Mouse (Mus musculus) layer of hippocampus, adult 11-12 months (tissue): Measurements from ENCODE around the gene Crk.

Experiments
- DNase-seq: peaks from one replicate; pipeline ENCODE4 v3.0.0; 2022; ENCODE audit warnings: low spot score

Gene Crk

DNA sequence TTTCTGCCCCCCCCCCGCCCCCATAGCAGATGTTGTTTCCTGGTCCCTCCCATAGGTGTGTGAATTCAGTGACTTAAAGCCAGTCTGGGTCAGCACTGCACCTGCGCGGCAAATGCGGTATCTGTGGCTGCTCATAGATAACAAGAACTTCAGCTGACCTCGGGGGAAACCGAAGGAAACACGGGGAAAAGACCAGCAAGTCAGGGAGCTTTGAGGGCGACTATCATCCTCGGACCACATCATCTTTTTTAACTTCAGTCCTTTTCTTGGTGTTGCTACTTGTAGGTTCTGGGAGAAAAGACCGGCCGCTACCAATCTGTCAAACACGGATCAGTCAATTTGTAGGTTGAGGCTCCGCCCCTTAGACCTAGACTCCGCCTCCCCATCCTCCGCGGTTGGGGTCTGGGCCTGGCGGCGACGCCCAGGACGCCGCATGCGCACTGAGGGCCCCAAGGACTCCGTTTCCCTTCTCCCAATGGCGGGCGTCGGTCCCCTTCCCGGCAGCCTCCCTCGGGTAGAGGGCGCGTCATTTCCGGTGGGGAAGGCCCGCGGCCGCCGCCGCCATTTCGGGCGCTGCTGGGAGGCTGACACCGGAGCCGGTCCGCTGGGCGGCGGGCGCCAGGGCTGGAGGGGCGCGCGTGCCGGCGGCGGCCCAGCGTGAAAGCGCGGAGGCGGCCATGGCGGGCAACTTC, at the start of gene Crk:
TSS of gene Crk (plus strand) at position 513 of the 692 bp plus-strand sequence.
- peak; percentile 97 for DNase-seq

DNA sequence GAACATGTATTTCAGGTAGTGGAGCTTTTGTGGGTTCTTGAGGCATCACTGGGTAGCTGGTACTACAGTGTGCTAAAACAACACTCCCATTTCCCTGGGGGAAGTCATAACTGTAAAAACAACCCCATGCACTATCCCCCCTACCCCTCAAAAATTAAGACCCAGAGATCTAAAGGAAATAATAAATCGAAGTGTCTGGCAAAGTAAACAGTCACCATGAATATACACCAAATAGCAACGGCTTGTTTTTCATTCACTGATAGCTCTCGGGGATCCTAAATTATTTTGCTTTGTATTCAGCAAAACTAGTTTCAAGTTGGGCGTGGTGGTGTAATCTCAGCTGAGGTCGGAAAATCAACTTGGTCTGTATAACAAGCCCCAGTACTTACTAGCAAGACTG, 49.0 kb upstream of the Crk start:
- DNase-seq: no peak

DNA sequence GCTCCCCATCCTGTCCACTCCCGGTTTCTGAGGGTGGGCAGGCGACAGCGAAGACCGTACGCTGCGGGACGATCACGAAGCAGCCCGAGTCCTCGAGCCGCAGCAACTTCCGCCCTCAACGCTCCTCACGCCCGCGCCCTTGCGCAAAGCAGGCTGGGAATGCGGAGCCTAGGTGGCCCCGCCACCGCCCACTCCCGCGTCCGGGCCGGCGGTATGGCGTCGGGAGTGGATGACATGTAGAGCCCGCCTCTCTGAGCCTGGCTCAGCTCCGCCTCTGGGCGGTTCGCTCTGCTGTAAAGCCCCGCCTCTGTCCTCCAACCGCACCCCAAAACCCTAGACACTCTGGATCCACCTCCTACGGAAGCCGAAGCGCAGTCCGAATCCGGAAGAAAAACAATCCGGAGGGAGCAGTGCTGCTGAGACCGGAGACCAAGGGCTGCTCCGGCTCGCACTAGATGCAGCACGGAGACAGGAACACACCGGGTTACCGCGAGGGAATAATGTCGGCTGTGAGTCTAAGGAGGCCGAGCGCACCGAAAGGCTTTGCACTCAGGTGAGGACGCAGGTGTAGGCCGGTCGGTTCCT, 48.3 kb upstream of the Crk start, which contains the start of gene Inpp5k:
TSS of gene Inpp5k (plus strand) at position 344 of the 585 bp plus-strand sequence.
- DNase-seq: peak; percentile 97

DNA sequence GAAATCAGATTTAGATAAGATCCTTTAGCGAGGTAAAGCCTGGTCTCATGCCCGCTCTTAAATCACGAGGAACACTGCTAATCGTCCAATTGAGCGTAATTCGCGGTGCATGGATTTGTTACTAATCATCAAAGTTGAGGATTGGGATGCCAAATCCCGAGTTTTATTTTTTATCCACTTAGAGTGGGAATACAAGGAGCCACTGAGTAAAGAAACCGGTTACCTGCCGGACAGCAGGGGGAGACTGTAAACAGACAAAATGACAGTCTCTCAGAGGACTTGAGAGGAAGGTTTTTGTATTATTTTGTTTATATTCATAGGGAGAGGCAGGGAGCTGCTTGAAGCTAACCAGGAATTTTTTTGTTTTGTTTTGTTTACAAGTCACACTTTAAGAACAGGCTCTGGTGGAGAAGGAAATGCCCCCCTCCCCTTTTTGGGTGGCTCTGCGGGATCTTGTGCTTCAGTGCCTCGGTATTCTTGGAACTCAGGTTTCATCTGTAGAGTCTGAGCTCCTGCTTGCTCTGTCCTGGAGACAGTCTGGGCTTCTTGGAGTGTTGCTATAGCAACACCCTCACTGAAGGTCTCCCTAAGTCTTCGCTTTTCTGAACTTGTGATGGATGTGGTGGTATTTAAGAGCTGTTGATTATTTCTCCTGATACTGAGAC, 47.4 kb upstream of the Crk start:
- no peak for DNase-seq

DNA sequence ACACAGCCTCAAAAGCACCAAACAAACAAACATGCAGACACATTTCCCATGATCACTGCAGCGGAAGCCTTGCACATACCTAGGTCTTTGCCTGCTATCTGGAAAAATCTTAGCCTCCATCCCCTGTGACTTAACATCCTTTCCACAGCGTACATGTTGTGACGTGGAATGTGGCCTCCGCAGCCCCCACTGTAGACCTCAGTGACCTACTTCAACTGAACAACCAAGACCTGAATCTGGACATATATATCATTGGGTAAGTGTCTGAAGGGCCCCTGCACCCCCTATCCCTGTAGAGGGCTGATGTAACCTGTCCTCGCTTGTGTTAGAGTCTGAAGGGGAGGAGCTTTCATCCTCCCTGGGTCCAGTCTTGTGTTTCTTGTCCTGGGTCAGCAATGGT, 46.1 kb upstream of the Crk start:
- DNase-seq: no peak

DNA sequence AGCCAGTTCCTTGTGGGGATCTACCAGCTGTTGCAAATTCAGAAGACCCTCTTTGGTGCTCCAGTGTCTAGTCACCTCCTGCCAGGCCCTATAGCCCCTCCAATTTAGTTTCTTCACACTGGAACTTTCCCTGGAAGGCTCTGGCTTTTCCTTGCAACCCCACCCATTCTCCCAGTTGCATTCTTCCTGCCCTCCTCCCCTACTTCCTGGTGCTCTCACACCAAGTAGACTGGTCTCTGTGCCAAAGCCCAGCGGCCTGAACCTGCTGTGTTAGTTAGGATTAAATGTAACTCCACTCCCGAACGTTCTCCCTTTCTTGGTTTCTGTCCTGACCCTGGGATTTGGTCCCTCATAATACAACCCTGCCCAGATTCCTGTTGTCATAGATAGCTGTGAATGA, 44.3 kb upstream of the Crk start:
- DNase-seq: no peak

DNA sequence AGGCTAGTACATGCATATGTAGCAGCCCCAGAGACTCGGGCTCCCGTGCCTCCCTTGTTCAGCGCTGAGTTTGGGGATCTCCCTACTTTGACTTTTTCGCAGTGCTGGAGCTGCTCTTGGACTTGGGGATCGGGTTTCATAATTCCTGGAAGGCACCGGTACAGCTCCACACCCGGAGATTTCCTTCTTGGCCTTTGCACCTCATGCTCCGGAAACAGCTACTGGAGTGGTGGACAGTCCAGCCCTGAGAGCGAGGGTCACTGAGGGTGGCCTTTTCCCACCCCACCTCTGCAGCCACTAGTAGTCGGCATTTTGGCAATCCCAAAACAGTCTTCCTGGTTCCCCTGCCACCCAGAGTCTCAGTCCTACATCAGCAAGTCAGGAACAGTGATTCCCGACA, 43.7 kb upstream of the Crk start:
- no peak for DNase-seq

DNA sequence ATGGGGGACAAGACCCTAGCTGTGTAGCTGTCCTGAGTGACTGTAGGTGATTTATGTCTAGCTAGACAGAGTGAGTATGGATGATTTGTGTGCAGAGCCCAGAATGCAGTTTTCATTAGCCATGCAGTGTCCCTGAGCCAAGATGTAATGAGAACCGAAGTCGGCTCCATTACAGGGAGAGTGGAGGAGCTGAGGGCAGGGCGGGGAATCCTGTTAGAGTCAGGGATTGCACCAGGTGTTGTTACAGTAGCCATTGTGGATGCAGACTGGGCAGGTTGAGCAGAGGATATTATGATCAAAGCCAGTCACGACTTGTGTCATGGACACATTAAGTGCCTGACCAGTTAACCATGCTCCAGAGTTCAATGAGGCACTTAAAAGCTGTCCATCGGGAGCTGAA, 35.7 kb upstream of the Crk start:
- no peak for DNase-seq

DNA sequence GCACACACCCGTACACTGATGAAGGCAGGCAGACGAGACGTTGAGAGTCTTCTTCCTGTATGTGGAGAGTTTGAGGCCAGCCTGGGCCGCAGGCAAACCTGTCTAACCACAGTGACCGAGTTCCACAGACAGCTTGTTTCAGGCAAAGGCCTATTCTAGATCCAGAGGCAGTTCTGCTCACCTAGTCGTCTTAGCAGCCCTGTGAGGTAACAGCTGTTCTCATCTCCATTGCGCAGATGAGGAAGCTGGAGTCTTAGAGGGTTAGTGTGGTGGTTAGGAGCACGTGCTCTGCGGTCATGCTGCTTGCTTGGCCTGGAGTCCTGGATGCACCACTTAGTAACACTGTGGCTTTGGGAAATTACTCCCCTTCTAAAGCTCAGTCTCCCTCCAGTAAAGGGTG, 34.4 kb upstream of the Crk start:
- no peak for DNase-seq

DNA sequence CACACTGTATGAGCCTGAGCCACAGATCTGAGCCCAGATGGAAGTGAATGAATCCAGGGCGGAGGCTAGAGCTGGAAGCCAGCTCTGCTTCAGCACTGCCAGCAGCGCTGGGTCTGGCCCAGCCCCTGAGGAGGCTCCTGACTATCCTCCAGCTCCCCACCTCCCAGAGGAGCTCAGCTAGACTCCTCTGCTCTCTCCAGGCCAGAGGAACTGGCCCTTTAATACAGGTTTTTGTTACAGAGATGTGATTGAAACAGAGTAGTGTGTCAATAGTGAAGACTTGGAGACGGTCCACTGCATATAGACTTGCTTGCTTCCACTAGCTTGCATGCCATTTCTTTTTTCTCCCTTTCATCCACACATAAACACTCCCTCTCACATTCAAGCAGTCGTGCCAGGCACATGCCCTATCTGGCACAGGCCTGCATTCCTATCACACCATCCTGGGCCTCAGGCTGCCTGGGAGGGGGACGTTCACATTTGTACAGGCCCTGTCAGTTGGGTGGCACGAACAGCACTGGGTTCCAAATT, 31.3 kb upstream of the Crk start:
- peak; percentile 63 for DNase-seq

DNA sequence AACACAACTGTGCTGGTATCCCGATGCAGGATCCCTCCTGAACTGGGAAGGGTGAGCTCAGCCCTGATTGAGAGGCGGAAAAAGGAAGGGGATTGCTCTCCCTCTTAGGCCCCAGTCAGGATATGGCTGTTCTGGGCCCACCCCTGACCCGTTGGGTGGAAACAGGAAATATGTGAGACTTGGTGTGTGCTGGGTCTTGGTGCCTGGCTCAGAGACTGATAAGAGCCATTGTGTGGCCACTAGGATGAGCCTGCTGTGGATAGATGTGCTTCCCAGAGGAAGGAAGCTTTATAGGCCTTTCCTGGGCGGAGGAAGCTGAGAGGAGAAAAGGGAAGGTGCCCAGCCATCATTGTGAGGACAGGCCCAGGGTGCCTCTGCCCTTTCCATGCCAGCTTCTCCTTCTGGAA, 29.9 kb upstream of the Crk start:
- no peak for DNase-seq

DNA sequence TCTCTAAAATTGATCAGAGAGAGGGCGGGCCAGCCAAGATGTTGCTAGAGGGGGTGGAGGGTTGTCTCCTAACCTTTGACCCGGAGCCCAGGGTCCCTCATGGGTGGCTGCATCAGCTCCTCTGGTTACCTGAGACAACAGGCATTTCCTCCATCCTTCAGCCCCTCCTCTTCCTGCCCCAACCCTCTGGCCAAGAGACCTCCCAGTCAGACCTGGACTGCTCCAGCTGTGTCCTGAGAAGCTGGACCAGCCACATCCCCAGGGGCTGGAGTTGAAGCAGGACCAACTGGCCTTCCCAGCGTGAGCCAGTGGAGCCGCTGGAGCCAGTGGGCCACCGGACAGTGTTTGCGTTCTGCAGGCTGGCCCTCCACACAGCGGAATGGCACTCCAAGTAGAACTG, 28.7 kb upstream of the Crk start, which contains the start of gene Myo1c:
TSS of gene Myo1c (plus strand) at position 194 of the 400 bp plus-strand sequence.
- DNase-seq: no peak

DNA sequence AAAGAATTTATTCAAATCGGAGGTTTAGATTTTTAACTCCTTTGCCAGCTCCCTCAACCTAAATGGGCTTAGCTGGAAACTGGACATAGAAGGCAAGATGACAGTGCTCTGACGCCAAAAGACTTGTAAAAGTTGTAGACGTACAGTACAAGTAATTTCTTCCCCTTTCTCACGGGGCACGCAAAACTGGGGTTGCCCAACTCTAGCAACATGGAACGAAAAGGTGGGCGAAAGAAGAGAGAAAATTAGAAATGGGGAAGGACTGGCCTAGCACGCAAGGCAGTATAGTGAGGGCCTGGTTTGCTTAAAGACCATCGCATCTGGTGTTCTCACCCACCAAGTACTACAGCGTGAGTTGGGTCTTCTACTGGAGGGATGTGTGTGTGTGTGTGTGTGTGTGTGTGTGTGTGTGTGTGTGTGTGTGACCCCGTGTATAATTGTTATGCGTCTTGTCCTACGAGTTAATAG, 28.1 kb upstream of the Crk start:
- no peak for DNase-seq

DNA sequence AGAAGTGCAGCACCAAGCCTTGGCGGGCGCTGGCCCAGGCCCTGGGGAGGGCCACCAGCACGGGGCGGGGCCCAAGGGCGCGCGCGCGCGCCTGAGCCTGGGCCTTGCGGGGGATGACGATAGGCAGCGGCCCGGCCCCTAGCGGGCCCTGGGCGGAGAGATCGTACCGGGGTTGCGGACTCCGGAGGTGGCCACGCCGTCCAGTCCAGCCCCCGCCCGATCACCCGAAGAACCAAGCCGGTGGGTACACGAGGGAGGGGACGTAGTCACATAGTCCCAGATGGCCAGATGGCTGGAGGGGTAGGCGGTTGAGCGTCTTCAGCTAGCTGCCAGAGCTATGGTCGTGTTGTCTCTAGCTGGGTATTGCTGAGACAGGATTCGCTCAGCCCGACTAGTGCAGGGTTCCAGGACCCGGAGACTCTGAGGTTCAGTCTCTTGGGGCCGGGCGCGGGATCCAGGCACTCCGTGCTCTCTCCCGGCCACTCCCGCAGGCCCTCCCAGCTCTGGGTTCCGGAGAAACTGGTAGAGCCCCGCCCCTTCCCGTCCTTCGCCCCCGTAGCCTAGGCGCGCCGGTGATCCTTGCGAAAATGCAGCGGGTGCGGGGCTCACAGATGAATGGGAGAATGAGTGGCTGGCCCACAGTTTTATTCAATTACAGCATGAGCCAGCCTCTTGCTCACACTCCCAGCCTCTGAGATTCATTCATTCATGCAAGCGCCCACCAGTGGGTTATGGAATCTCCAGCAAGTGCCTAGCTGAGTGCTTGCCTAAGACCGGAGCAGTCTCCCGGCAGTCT, 27.4 kb upstream of the Crk start:
- peak; percentile 69 for DNase-seq

DNA sequence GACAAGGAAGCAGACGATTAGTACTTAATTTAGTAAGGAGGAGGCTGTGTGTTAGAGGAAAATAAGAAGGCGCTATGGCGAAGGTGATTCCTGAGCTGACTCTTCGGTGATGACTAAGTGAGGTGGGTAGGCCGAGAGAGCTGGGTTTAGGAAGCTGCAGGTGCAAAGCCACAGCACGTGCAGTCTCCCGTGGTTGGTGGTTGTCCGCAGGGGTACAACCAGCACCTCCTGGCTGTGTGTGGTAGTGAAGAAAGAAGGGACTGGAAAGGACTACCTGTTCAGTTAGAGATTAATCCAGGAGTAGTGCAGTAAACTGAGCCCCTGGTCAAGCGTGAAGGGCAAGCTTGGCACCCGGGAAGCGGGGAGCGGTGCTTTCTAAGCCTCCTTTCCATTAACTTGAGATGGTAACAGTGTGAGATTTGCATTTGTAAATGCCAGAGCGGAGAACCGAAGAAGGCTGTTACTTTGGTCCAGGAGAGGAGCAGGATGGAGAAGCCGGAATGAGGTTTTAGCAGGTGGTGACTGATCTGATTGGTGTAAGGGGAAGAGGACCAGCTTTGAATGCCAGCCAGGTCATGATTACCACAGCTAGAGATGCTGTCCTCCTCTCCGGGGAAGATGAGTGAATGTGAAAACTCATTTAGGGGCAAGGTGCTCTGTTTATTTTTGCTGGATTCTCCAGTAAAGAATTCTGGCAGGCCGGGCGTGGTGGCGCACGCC, 26.7 kb upstream of the Crk start:
- DNase-seq: no peak

DNA sequence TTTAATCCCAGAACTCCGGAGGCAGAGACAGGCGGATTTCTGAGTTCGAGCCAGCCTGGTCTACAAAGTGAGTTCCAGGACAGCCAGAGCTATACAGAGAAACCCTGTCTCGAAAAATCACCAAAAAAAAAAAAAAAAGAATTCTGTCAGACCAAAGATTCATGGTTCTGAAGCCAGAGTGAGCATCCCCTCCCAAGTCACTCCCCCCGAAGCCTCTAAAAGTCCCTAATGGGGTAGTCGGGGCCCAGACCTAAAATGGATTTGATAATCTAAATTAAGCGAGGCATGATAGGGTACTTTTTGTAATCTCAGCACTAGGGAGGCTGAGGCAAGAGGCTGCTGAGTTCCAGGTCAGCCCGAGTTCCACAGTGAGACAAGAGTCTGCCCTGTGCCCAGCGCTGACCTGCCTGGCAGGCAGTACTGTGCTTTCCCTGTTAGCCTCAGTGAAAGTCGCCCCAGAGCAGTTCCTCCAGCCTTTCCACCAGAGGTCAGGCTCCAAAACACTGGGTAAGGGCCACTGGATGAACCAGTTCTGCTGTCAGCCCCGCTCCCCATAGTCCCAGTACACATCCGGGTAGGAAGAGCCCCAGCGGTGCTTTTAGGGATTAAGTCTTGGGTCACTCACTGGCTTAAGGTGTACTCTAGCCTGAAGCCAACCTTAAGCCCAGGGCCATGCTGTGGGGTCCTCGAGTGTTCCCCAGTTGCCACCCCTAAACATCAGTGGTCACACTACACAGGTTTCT, 25.9 kb upstream of the Crk start:
- DNase-seq: no peak

DNA sequence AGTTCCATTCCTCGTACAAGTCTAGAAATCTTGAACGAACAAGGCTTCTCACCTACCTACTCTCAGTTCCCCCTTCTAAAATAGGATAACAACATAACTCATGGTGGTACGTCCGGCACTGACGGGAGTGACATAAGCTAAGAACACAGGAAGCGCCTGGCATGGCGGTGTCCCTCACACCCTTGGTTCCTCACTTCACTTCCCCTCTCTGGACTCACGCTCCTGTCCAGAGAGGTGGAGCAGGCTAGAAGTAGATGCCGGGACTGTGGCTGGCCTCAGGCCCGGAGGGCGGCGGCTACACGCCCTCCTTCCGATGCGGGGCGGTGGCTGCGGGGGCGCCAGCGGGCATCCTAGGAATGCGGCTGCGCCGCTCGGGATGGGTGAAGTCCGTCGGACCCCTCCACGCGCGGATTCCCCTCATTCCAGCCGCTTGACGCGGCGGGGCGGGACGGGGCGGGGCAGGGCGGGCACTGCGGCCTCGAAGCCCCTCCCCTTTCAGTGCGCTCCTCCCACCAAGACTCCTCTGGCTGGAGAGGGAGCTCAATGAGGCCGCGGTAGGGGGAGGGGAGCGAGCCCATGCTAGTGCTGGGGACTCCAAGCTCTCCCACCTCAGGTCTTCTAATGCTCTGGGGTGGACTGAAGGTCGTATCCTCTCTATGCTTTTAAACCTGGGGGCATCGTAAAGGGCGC, 25.1 kb upstream of the Crk start:
- DNase-seq: peak; percentile 69

DNA sequence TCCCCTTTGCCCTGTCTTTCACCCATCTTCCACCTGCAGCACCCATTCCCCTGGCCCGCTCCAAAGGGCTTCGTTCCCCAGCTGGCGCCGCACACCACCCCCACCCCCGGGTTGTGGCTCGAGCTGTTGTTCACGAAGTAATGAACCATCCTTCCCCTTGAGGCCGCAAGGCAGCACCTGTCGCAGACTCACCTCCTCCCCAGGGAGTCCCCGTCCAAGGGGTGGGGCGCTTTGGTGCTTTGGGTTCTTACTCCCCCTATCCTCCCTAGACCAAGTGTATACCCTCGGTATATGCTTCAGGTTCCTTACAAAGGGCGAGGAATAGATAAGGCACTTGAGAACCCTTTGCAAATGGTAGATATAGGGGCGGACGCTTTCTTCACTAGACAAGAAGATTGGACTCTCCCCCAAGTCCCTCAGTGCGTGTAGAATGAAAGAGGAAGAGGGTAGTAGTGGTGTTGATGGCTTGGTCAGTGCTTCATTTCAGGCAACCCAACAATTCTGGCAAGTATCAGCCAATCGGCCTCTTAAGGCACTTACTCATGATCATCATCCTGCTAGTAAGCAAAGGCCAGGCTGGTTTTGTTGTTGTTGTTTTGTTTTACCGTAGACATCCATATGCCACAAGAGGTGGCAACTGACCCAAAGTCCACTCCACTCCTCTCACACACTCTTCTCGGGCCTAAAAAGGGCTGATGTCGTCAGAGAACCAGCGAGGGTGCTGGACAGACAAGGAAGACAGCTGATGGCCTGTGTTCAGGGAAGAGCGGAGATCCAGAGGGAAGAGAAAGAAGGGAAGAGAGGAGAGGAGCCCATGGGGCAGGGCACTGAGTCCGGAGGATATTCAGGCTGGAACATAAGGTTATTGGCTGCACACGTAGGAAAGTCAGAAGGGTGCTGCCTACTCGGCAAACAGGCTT, 24.3 kb upstream of the Crk start:
- no peak for DNase-seq
